Mouse (Mus musculus): ENCODE measurements around the gene Fam172a. TPM values are rescaled to one million over a fixed set of nuclear protein-coding genes. Genes with fewer than 3 reads are reported as not detected.

The Fam172a gene
- 4.9 and 13.9 TPM in 2 replicates for polyA plus RNA-seq (2012; rRNA removed; ENCODE audit: low replicate concordance)

GRCm38 (mm10) chr13:77701733-77702132 is at the start of gene Fam172a:
Gene Fam172a (plus strand): TSS chr13:77702033.

GRCm38 (mm10) chr13:78024683-78025294 is 323.0 kb downstream of the Fam172a start, which contains the start of gene Pou5f2:
Gene Pou5f2 (plus strand): TSS chr13:78024902.

GRCm38 (mm10) chr13:78199642-78200160 is 497.9 kb downstream of the Fam172a start, which contains the start of gene Nr2f1:
Gene Nr2f1 (minus strand): TSS chr13:78199757.

